Mouse (Mus musculus): ENCODE measurements around the gene Gm7247. TPM values are rescaled to one million over a fixed set of nuclear protein-coding genes. Genes with fewer than 3 reads are reported as not detected.
"Not testable (repeated sequence)": the region's sequence is repeated elsewhere in the genome, so short reads cannot be mapped to it uniquely, and the experiment has no call there.

Gm7247 gene
- polyA plus RNA-seq, 1 experiment from 2014 or later: not detected

GRCm38 (mm10) chr14:51434546-51434945 is 73.0 kb downstream of the Gm7247 start:
- Histone ChIP-seq H3K27me3 (no peaks in the 10 kb centered on the region), H3K4me3 (replicated peaks) (no peak overlapping the region), H3K27ac (no peak overlapping the region), H3K4me1 (replicated peaks) (no peaks in the 10 kb centered on the region), H3K36me3 (no peaks in the 10 kb centered on the region), H3K9me3 (peaks cover 25% of the 10 kb centered on the region; the same call in 1 of the 2 replicates), H3K9ac (replicated peaks) (no peak overlapping the region), H3K4me2 (no peak overlapping the region)
- 95% methylated on average over 16 of the region's 16 CpGs for whole genome bisulfite sequencing
- ATAC-seq (ENCODE audit: insufficient number of reproducible peaks, insufficient read depth, low FRiP score, low TSS enrichment, low read depth): no peak; the same call in 1 of the 2 replicates

GRCm38 (mm10) chr14:51435020-51435419 is 73.5 kb downstream of the Gm7247 start:
- no peak overlapping the region for H3K4me3 ChIP-seq (replicated peaks)
- H3K9ac ChIP-seq (replicated peaks): no peak overlapping the region
- H3K4me2 ChIP-seq: no peak overlapping the region
- WGBS: 96% methylated on average over 26 of the region's 26 CpGs
- ATAC-seq (ENCODE audit: insufficient number of reproducible peaks, insufficient read depth, low FRiP score, low TSS enrichment, low read depth): no peak
- no peaks in the 10 kb centered on the region for H3K36me3 ChIP-seq
- no peaks in the 10 kb centered on the region for H3K27me3 ChIP-seq
- H3K4me1 ChIP-seq (replicated peaks): no peaks in the 10 kb centered on the region
- H3K27ac ChIP-seq: no peak overlapping the region
- peaks cover 25% of the 10 kb centered on the region; the same call in 1 of the 2 replicates for H3K9me3 ChIP-seq

DNA sequence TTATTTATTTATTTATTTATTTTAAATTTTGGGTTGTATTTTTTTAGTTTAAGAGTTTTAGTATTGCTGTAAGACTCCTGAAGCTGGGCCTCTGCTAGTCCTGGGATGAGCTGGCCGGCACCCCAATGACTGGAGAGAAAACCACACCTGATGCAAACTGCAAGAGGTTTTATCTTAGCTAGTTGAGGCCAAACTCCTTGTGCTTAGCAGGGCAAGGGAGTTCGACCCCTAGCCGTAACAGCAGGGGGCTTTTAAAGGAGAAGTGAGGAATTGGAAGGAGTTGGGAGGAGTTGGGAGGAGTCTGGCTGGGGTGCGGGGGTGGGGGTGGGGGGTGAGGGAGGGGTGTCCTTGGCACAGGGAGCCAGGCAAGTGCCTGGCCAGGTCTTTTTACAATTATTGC is 77.4 kb downstream of the Gm7247 start:
- H3K4me2 ChIP-seq: no peak overlapping the region
- H3K27me3 ChIP-seq: no peaks in the 10 kb centered on the region
- no peak overlapping the region for H3K27ac ChIP-seq
- no peak overlapping the region for H3K9ac ChIP-seq (replicated peaks)
- 77% methylated on average over 4 of the region's 4 CpGs for WGBS
- H3K9me3 ChIP-seq: peaks cover 25% of the 10 kb centered on the region; the same call in 1 of the 2 replicates
- H3K36me3 ChIP-seq: no peaks in the 10 kb centered on the region
- H3K4me3 ChIP-seq (replicated peaks): no peak overlapping the region
- no peak for ATAC-seq (ENCODE audit: insufficient number of reproducible peaks, insufficient read depth, low FRiP score, low TSS enrichment, low read depth)
- H3K4me1 ChIP-seq (replicated peaks): no peaks in the 10 kb centered on the region

DNA sequence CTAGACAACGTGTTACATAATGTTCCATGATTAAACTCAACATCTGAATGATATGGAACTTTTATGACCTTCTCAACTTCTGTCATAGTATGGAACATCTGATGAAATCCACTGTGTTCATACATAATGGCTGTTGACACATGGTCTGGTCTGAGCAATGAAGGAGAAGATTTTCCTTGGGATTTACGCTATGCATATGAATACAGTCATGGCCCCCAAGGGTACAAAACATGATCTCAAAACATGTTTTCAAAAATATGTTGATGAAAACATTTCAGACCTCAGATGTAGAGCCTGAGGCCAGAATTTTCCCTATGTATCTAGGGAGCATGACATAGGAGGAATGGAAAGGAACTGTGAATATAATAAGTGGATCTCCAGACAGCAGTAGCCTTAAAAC is 90.0 kb downstream of the Gm7247 start, which contains the start of gene Vmn2r89:
Vmn2r89 (plus strand) TSS at position 301 of the 400 bp plus-strand sequence.
- not testable (repeated sequence) for H3K9ac ChIP-seq (replicated peaks); H3K36me3 ChIP-seq; ATAC-seq (ENCODE audit: insufficient number of reproducible peaks, insufficient read depth, low FRiP score, low TSS enrichment, low read depth); H3K27ac ChIP-seq; H3K27me3 ChIP-seq; H3K4me1 ChIP-seq (replicated peaks); H3K4me3 ChIP-seq (replicated peaks); H3K9me3 ChIP-seq; H3K4me2 ChIP-seq
- 74% methylated on average over 2 of the region's 2 CpGs for WGBS

DNA sequence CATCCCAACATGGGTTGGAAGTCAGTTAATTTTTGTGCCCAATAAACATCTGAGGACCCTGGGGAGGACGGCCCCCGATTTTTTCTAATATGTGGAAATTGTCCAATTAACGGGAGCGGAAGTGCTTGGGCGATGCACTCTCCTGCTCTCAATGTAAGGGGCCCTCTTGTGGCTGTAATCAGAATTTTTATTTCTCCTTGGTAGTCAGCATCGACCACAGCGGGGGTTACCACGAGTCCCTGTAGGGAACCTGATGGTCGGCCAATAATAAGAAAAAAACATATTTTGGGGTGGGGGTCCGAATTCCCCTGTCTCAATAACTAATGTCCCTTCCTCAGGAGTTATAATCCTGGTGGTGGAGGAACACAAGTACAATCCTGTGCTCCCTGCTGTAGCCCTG is 118.7 kb downstream of the Gm7247 start:
- not testable (repeated sequence) for H3K4me3 ChIP-seq (replicated peaks); ATAC-seq (ENCODE audit: insufficient number of reproducible peaks, insufficient read depth, low FRiP score, low TSS enrichment, low read depth); H3K4me2 ChIP-seq; H3K9ac ChIP-seq (replicated peaks); H3K4me1 ChIP-seq (replicated peaks); H3K36me3 ChIP-seq; H3K9me3 ChIP-seq; H3K27ac ChIP-seq; H3K27me3 ChIP-seq
- WGBS: 87% methylated on average over 10 of the region's 10 CpGs

DNA sequence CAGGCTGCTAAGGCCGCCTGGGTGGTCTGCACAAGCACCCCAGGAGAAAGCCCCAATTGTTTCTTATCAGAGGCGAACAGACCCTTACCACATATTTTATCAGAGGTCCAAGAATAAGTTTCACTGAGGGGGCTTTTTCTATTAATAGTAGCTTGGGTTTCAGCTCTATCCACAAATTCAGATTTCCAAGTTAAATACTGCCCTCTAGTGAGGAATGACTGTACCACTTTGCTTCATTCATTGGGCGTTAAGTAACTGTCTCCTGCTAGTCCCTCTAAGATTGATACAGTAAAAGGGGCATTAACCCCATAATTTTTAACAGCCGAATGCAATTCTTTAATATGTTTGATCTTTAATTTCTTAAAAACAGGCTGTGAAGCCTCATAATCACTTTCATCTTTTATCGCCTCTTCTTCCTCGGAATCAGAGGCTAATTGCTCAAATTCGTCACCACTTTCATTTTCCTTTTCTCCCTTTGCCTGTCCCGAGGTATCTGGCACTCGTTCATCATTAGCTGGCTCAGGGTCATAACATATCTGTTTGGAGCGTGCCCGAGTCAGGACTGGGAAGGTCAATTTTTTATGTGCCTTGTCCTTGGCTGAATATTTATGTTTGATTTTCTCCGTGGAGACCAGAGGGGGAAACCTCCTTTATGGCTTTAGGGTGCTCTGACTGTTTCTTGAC is 119.9 kb downstream of the Gm7247 start:
- not testable (repeated sequence) for H3K4me3 ChIP-seq (replicated peaks); ATAC-seq (ENCODE audit: insufficient number of reproducible peaks, insufficient read depth, low FRiP score, low TSS enrichment, low read depth); H3K27ac ChIP-seq; H3K9ac ChIP-seq (replicated peaks); H3K4me1 ChIP-seq (replicated peaks); H3K27me3 ChIP-seq; H3K36me3 ChIP-seq; H3K9me3 ChIP-seq; H3K4me2 ChIP-seq
- WGBS: 85% methylated on average over 12 of the region's 12 CpGs

GRCm38 (mm10) chr14:51482051-51482715 is 120.6 kb downstream of the Gm7247 start:
- Histone ChIP-seq H3K4me3 (replicated peaks) (no peak overlapping the region), H3K4me1 (replicated peaks) (no peaks in the 10 kb centered on the region), H3K27ac (no peak overlapping the region), H3K27me3 (no peaks in the 10 kb centered on the region), H3K9me3 (no peaks in the 10 kb centered on the region), H3K36me3 (no peaks in the 10 kb centered on the region), H3K9ac (replicated peaks) (no peak overlapping the region), H3K4me2 (no peak overlapping the region)
- WGBS: 80% methylated on average over 5 of the region's 5 CpGs
- no peak for ATAC-seq (ENCODE audit: insufficient number of reproducible peaks, insufficient read depth, low FRiP score, low TSS enrichment, low read depth)

- not testable (repeated sequence) for H3K4me2 ChIP-seq; H3K27me3 ChIP-seq; ATAC-seq (ENCODE audit: insufficient number of reproducible peaks, insufficient read depth, low FRiP score, low TSS enrichment, low read depth); H3K4me3 ChIP-seq (replicated peaks); H3K27ac ChIP-seq; H3K4me1 ChIP-seq (replicated peaks); H3K36me3 ChIP-seq; H3K9ac ChIP-seq (replicated peaks); H3K9me3 ChIP-seq
- WGBS: 81% methylated on average over 10 of the region's 10 CpGs
These were observed 121.4 kb downstream of the Gm7247 start for GRCm38 (mm10) chr14:51482971-51483381.

DNA sequence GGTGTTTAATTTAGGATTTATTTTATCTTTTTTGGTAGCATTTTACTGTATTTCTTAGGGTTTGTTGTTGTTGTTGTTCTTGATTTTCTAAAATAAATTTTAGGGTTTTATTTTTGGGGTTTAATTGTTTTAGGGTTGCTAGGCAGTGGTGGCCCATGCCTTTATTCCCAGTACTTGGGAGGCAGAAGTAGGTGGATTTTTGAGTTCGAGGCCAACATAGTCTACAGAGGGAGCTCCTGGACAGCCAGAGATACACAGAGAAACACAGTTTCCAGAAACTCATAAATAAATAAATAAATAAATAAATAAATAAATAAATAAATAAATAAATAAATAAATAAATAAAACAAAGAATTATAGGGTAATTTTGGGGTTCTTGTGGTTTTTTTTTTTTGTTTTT is 122.1 kb downstream of the Gm7247 start:
- Histone ChIP-seq H3K27me3 (no peaks in the 10 kb centered on the region), H3K4me2 (no peak overlapping the region), H3K4me1 (replicated peaks) (no peaks in the 10 kb centered on the region), H3K9me3 (no peaks in the 10 kb centered on the region), H3K27ac (no peak overlapping the region), H3K36me3 (no peaks in the 10 kb centered on the region), H3K4me3 (replicated peaks) (no peak overlapping the region), H3K9ac (replicated peaks) (no peak overlapping the region)
- no peak for ATAC-seq (ENCODE audit: insufficient number of reproducible peaks, insufficient read depth, low FRiP score, low TSS enrichment, low read depth)
- 89% methylated on average over 1 of the region's 1 CpGs for WGBS

- no peak overlapping the region for H3K4me3 ChIP-seq (replicated peaks)
- no peak for ATAC-seq (ENCODE audit: insufficient number of reproducible peaks, insufficient read depth, low FRiP score, low TSS enrichment, low read depth)
- H3K4me1 ChIP-seq (replicated peaks): no peaks in the 10 kb centered on the region
- H3K9ac ChIP-seq (replicated peaks): no peak overlapping the region
- no peaks in the 10 kb centered on the region for H3K27me3 ChIP-seq
- H3K27ac ChIP-seq: no peak overlapping the region
- H3K36me3 ChIP-seq: no peaks in the 10 kb centered on the region
- H3K9me3 ChIP-seq: no peaks in the 10 kb centered on the region
- 78% methylated on average over 1 of the region's 1 CpGs for WGBS
- H3K4me2 ChIP-seq: no peak overlapping the region
These were observed 124.6 kb downstream of the Gm7247 start for GRCm38 (mm10) chr14:51486111-51486510.

GRCm38 (mm10) chr14:51495781-51496180 is 134.2 kb downstream of the Gm7247 start:
- Histone ChIP-seq H3K4me2 (no peak overlapping the region), H3K36me3 (no peaks in the 10 kb centered on the region), H3K4me3 (replicated peaks) (no peak overlapping the region), H3K9me3 (no peaks in the 10 kb centered on the region), H3K27me3 (no peaks in the 10 kb centered on the region), H3K27ac (no peak overlapping the region), H3K9ac (replicated peaks) (no peak overlapping the region), H3K4me1 (replicated peaks) (no peaks in the 10 kb centered on the region)
- no peak for ATAC-seq (ENCODE audit: insufficient number of reproducible peaks, insufficient read depth, low FRiP score, low TSS enrichment, low read depth)
- WGBS: 94% methylated on average over 2 of the region's 2 CpGs

GRCm38 (mm10) chr14:51496955-51497354 is 135.4 kb downstream of the Gm7247 start:
- WGBS: 88% methylated on average over 1 of the region's 1 CpGs

More at GRCm38 (mm10) chr14:51496955-51497354, 135.4 kb downstream of the Gm7247 start:
- Histone ChIP-seq H3K9ac (replicated peaks) (no peak overlapping the region), H3K4me3 (replicated peaks) (no peak overlapping the region), H3K36me3 (no peaks in the 10 kb centered on the region), H3K4me2 (no peak overlapping the region), H3K27ac (no peak overlapping the region), H3K27me3 (no peaks in the 10 kb centered on the region), H3K4me1 (replicated peaks) (no peaks in the 10 kb centered on the region), H3K9me3 (no peaks in the 10 kb centered on the region)
- no peak for ATAC-seq (ENCODE audit: insufficient number of reproducible peaks, insufficient read depth, low FRiP score, low TSS enrichment, low read depth)
